Mouse (Mus musculus): ENCODE measurements at regions not wholly inside any gene's neighbourhood (a gene's known extent, or its start where the extent isn't known, plus 50 kb on each side); places are given as distances from the start of the nearest gene placed in this dataset.

- no peak for DNase-seq
These were observed 312.1 kb downstream of the Tex13c3 start for GRCm38 (mm10) chrX:19168983-19169382.

GRCm38 (mm10) chrX:19168546-19168945, 312.6 kb downstream of the Tex13c3 start:
- no peak for DNase-seq

GRCm38 (mm10) chrX:19168111-19168510, 313.0 kb downstream of the Tex13c3 start:
- DNase-seq: no peak

GRCm38 (mm10) chrX:19167121-19167853, 313.8 kb downstream of the Tex13c3 start:
- peak; percentile 49 to 62 for DNase-seq

GRCm38 (mm10) chrX:19165891-19166644, 315.1 kb downstream of the Tex13c3 start:
- DNase-seq: no peak

GRCm38 (mm10) chrX:19164151-19164550, 317.0 kb downstream of the Tex13c3 start:
- DNase-seq: no peak

- no peak for DNase-seq
These were observed 318.2 kb downstream of the Tex13c3 start for GRCm38 (mm10) chrX:19162958-19163357.

- no peak for DNase-seq
These were observed 318.8 kb downstream of the Tex13c3 start for GRCm38 (mm10) chrX:19162351-19162750.

GRCm38 (mm10) chrX:19160275-19160930, 320.7 kb downstream of the Tex13c3 start:
- no peak for DNase-seq

- no peak for DNase-seq
These were observed 323.5 kb downstream of the Tex13c3 start for GRCm38 (mm10) chrX:19157464-19158203.

GRCm38 (mm10) chrX:19153619-19154018, 327.5 kb downstream of the Tex13c3 start:
- DNase-seq: no peak

GRCm38 (mm10) chrX:19152170-19152861, 328.8 kb downstream of the Tex13c3 start:
- no peak for DNase-seq

- no peak for DNase-seq
These were observed 330.5 kb downstream of the Tex13c3 start for GRCm38 (mm10) chrX:19150606-19151005.

- no peak for DNase-seq
These were observed 332.4 kb downstream of the Tex13c3 start for GRCm38 (mm10) chrX:19148672-19149071.

- DNase-seq: no peak
These were observed 332.9 kb downstream of the Tex13c3 start for GRCm38 (mm10) chrX:19148251-19148650.

GRCm38 (mm10) chrX:19112753-19113152, 368.4 kb downstream of the Tex13c3 start:
- DNase-seq: no peak

GRCm38 (mm10) chrX:19102911-19103310, 378.2 kb downstream of the Tex13c3 start:
- no peak for DNase-seq

GRCm38 (mm10) chrX:19095960-19096359, 385.2 kb downstream of the Tex13c3 start:
- no peak for DNase-seq

- DNase-seq: no peak
These were observed 396.7 kb downstream of the Tex13c3 start for GRCm38 (mm10) chrX:19084435-19084834.

GRCm38 (mm10) chrX:19080021-19080420, 401.1 kb downstream of the Tex13c3 start:
- DNase-seq: no peak

All from kidney, postnatal 4 days (tissue).